Mouse (Mus musculus) heart, embryonic 12.5 days (tissue): ENCODE data around the gene Csnk1g1. TPM values are rescaled to one million over a fixed set of nuclear protein-coding genes. Genes with fewer than 3 reads are reported as not detected.

ENCODE experiments used
- ATAC-seq: fragments of 200-750 bp; cut with Nextera tagmentation; 2 replicates; pipeline ENCODE4 v1.8.0; 2017; ENCODE audit warnings: moderate TSS enrichment, moderate library complexity; ENCODE audit not compliant: insufficient number of reproducible peaks, low FRiP score
- H3K27ac ChIP-seq: fragments of 300-500 bp; sonication (generic); 2 replicates; pipeline ENCODE4 v1.5.1; 2016; ENCODE audit warnings: mild to moderate bottlenecking, moderate library complexity; ENCODE audit not compliant: poor library complexity, severe bottlenecking
- H3K27me3 ChIP-seq: fragments of 300-500 bp; sonication (generic); replicated peaks from 2 replicates; pipeline ENCODE4 v1.6.1; 2016; ENCODE audit warnings: mild to moderate bottlenecking, moderate library complexity
- H3K36me3 ChIP-seq: fragments of 300-500 bp; sonication (generic); 2 replicates; pipeline ENCODE4 v1.6.1; 2016; ENCODE audit warnings: mild to moderate bottlenecking, moderate library complexity
- H3K4me1 ChIP-seq: fragments of 300-500 bp; sonication (generic); replicated peaks from 2 replicates; pipeline ENCODE4 v1.6.1; 2016; ENCODE audit warnings: mild to moderate bottlenecking
- H3K4me2 ChIP-seq: fragments of 300-500 bp; sonication (generic); 2 replicates; pipeline ENCODE4 v1.6.1; 2016; ENCODE audit warnings: mild to moderate bottlenecking, moderate library complexity
- H3K4me3 ChIP-seq: fragments of 300-500 bp; sonication (generic); 2 replicates; pipeline ENCODE4 v1.5.1; 2016; ENCODE audit warnings: mild to moderate bottlenecking
- H3K9ac ChIP-seq: fragments of 300-500 bp; sonication (generic); 2 replicates; pipeline ENCODE4 v1.6.1; 2016; ENCODE audit warnings: mild to moderate bottlenecking, moderate library complexity
- H3K9me3 ChIP-seq: fragments of 300-500 bp; sonication (generic); replicated peaks from 2 replicates; pipeline ENCODE4 v1.6.1; 2016; ENCODE audit warnings: mild to moderate bottlenecking, moderate library complexity
- WGBS: fragments of 180-500 bp; shearing (Covaris S2); methylation state at CpG from one replicate; pipeline ENCODE4 v1.1.7; 2016; 5-methylcytosine and 5-hydroxymethylcytosine counted together
- polyA plus RNA-seq: library from polyadenylated mRNA; unstranded; fragments of >200 nt; fragmentation: Nextera tagmentation; extraction: Ambion mirVana; gene quantifications from 2 replicates; pipeline ENCODE4 v1.2.1, GENCODE M21; 2016

Gene Csnk1g1
- 11.9 and 16.1 TPM in 2 replicates for polyA plus RNA-seq

GRCm38 (mm10) chr9:65908394-65909300 is at the start of gene Csnk1g1, which contains the start of gene Trip4:
TSS of gene Csnk1g1 (plus strand) at chr9:65908924.
TSS of gene Trip4 (minus strand) at chr9:65908794.
- H3K27ac ChIP-seq = peak within 1 kb of the TSS; percentile 91
- H3K27me3 ChIP-seq = no peaks in the 10 kb centered on the region
- no peaks in the 10 kb centered on the region for H3K9me3 ChIP-seq
- H3K36me3 ChIP-seq = peaks cover 10% of the 10 kb centered on the region
- H3K9ac ChIP-seq = peak within 1 kb of the TSS; percentile 90
- peak within 1 kb of the TSS; percentile 90 for H3K4me3 ChIP-seq
- peak; percentile 97 for ATAC-seq
- H3K4me2 ChIP-seq = peak within 1 kb of the TSS; percentile 75
- under 1% methylated on average over 38 of the region's 38 CpGs for WGBS
- peaks cover 5% of the 10 kb centered on the region for H3K4me1 ChIP-seq

- ATAC-seq = no peak
- Histone ChIP-seq H3K9me3 (no peaks in the 10 kb centered on the region), H3K27ac (no peak overlapping the region), H3K9ac (no peak overlapping the region), H3K36me3 (peaks cover 68% of the 10 kb centered on the region), H3K27me3 (no peaks in the 10 kb centered on the region), H3K4me1 (no peaks in the 10 kb centered on the region), H3K4me2 (no peak overlapping the region), H3K4me3 (no peak overlapping the region)
- 60% methylated on average over 1 of the region's 1 CpGs for WGBS
Observed at GRCm38 (mm10) chr9:65859656-65860055, 49.1 kb upstream of the Csnk1g1 start.

- Histone ChIP-seq H3K4me3 (peak overlapping the region; percentile 68), H3K27ac (peak overlapping the region; percentile 64), H3K27me3 (no peaks in the 10 kb centered on the region), H3K4me1 (no peaks in the 10 kb centered on the region), H3K4me2 (peak overlapping the region; percentile 77), H3K36me3 (peaks cover 8% of the 10 kb centered on the region), H3K9me3 (no peaks in the 10 kb centered on the region), H3K9ac (peak overlapping the region; percentile 76)
- WGBS = under 1% methylated on average over 37 of the region's 37 CpGs
- ATAC-seq = peak; percentile 96
Observed at GRCm38 (mm10) chr9:65884564-65885315, 24.0 kb upstream of the Csnk1g1 start.

- H3K4me2 ChIP-seq = peak within 1 kb of the TSS; percentile 82
- H3K9ac ChIP-seq = peak within 1 kb of the TSS; percentile 76
- peak; percentile 90 for ATAC-seq
- H3K4me1 ChIP-seq = peaks cover 11% of the 10 kb centered on the region
- no peaks in the 10 kb centered on the region for H3K27me3 ChIP-seq
- peaks cover 24% of the 10 kb centered on the region for H3K36me3 ChIP-seq
- H3K9me3 ChIP-seq = no peaks in the 10 kb centered on the region
- WGBS = under 1% methylated on average over 21 of the region's 21 CpGs
- peak within 1 kb of the TSS; percentile 70 for H3K4me3 ChIP-seq
- peak within 1 kb of the TSS; percentile 44 for H3K27ac ChIP-seq
Observed at GRCm38 (mm10) chr9:65890143-65890628, 18.5 kb upstream of the Csnk1g1 start, which contains the start of gene Pclaf. TSS of gene Pclaf (plus strand) at chr9:65890237.

- Histone ChIP-seq H3K4me1 (peaks cover 11% of the 10 kb centered on the region), H3K4me3 (peak overlapping the region; percentile 70), H3K27me3 (no peaks in the 10 kb centered on the region), H3K4me2 (peak overlapping the region; percentile 82), H3K36me3 (peaks cover 31% of the 10 kb centered on the region), H3K9ac (peak overlapping the region; percentile 76), H3K27ac (no peak overlapping the region), H3K9me3 (no peaks in the 10 kb centered on the region)
- ATAC-seq = no peak
- 8% methylated on average over 5 of the region's 5 CpGs for WGBS
Observed at GRCm38 (mm10) chr9:65891126-65891525, 17.6 kb upstream of the Csnk1g1 start.

- H3K9ac ChIP-seq = no peak overlapping the region
- H3K4me2 ChIP-seq = no peak overlapping the region
- WGBS = 79% methylated on average over 2 of the region's 2 CpGs
- peaks cover 62% of the 10 kb centered on the region for H3K36me3 ChIP-seq
- H3K4me3 ChIP-seq = no peak overlapping the region
- no peak for ATAC-seq
- no peaks in the 10 kb centered on the region for H3K9me3 ChIP-seq
- no peaks in the 10 kb centered on the region for H3K27me3 ChIP-seq
- H3K4me1 ChIP-seq = 0 out of 2 replicates have a peak, but pooled peaks cover 2% of the 10 kb centered on the region
- no peak overlapping the region for H3K27ac ChIP-seq
Observed at GRCm38 (mm10) chr9:65896977-65897376, 11.7 kb upstream of the Csnk1g1 start.

- ATAC-seq = no peak
- no peaks in the 10 kb centered on the region for H3K9me3 ChIP-seq
- H3K36me3 ChIP-seq = peaks cover 39% of the 10 kb centered on the region
- H3K27ac ChIP-seq = no peak overlapping the region
- no peaks in the 10 kb centered on the region for H3K27me3 ChIP-seq
- no peak overlapping the region for H3K9ac ChIP-seq
- peaks cover 2% of the 10 kb centered on the region for H3K4me1 ChIP-seq
- 83% methylated on average over 3 of the region's 3 CpGs for WGBS
- no peak overlapping the region for H3K4me3 ChIP-seq
- H3K4me2 ChIP-seq = no peak overlapping the region
Observed at GRCm38 (mm10) chr9:65902879-65903278, 5.8 kb upstream of the Csnk1g1 start.

GRCm38 (mm10) chr9:65903419-65903818 is 5.3 kb upstream of the Csnk1g1 start:
- no peaks in the 10 kb centered on the region for H3K9me3 ChIP-seq
- no peaks in the 10 kb centered on the region for H3K27me3 ChIP-seq
- H3K4me2 ChIP-seq = no peak overlapping the region
- no peak overlapping the region for H3K27ac ChIP-seq
- no peak overlapping the region for H3K9ac ChIP-seq
- ATAC-seq = no peak
- peaks cover 38% of the 10 kb centered on the region for H3K36me3 ChIP-seq
- peaks cover 3% of the 10 kb centered on the region for H3K4me1 ChIP-seq
- no peak overlapping the region for H3K4me3 ChIP-seq

- WGBS = under 1% methylated on average over 34 of the region's 34 CpGs
- H3K4me3 ChIP-seq = peak overlapping the region; percentile 90
- H3K4me2 ChIP-seq = peak overlapping the region; percentile 75
- peak overlapping the region; percentile 91 for H3K27ac ChIP-seq
- no peaks in the 10 kb centered on the region for H3K9me3 ChIP-seq
- peak; percentile 77 for ATAC-seq
- H3K9ac ChIP-seq = peak overlapping the region; percentile 90
- peaks cover 7% of the 10 kb centered on the region for H3K36me3 ChIP-seq
- H3K27me3 ChIP-seq = no peaks in the 10 kb centered on the region
- peaks cover 8% of the 10 kb centered on the region for H3K4me1 ChIP-seq
Observed at GRCm38 (mm10) chr9:65909301-65909801, 627 bp downstream of the Csnk1g1 start.

GRCm38 (mm10) chr9:65909837-65910236 is 1.1 kb downstream of the Csnk1g1 start:
- Histone ChIP-seq H3K9me3 (no peaks in the 10 kb centered on the region), H3K36me3 (peaks cover 7% of the 10 kb centered on the region), H3K9ac (peak overlapping the region; percentile 90), H3K4me2 (peak overlapping the region; percentile 75), H3K27me3 (no peaks in the 10 kb centered on the region), H3K4me1 (peaks cover 8% of the 10 kb centered on the region), H3K4me3 (peak overlapping the region; percentile 90), H3K27ac (peak overlapping the region; percentile 91)
- 8% methylated on average over 4 of the region's 4 CpGs for WGBS
- ATAC-seq = no peak

GRCm38 (mm10) chr9:65913976-65914375 is 5.3 kb downstream of the Csnk1g1 start:
- WGBS = 57% methylated on average over 2 of the region's 2 CpGs

More at GRCm38 (mm10) chr9:65913976-65914375, 5.3 kb downstream of the Csnk1g1 start:
- Histone ChIP-seq H3K9ac (no peak overlapping the region), H3K27me3 (no peaks in the 10 kb centered on the region), H3K4me3 (no peak overlapping the region), H3K4me1 (peaks cover 12% of the 10 kb centered on the region), H3K36me3 (no peaks in the 10 kb centered on the region), H3K4me2 (no peak overlapping the region), H3K9me3 (no peaks in the 10 kb centered on the region), H3K27ac (no peak overlapping the region)
- ATAC-seq = no peak
